Mouse (Mus musculus) cortical plate, adult 2 months (tissue): ENCODE measurements around the gene Efemp1.

Experiments
- CTCF ChIP-seq: fragments of 200-500 bp; IDR thresholded peaks from 2 replicates; pipeline ENCODE4 v1.5.1; 2011; ENCODE audit warnings: mild to moderate bottlenecking, control low read depth, low read length; ENCODE audit not compliant: insufficient read depth; ENCODE audit errors: extremely low read depth
- POLR2A ChIP-seq: fragments of 200-500 bp; IDR thresholded peaks from 2 replicates; pipeline ENCODE4 v1.6.1; 2011; ENCODE audit warnings: mild to moderate bottlenecking, low read length, control low read depth; ENCODE audit not compliant: insufficient read depth; ENCODE audit errors: extremely low read depth

GRCm38 (mm10) chr11:28851645-28852044 is 1.4 kb upstream of the Efemp1 start:
- TF ChIP-seq POLR2A (no peak), CTCF (no peak)
